Mouse (Mus musculus) brain, embryonic 14.5 days (tissue): ENCODE data around the gene Ssu72.

Experiments
- CTCF ChIP-seq: fragments of 200-500 bp; IDR thresholded peaks from 2 replicates; pipeline ENCODE4 v1.5.1; 2012; ENCODE audit warnings: inconsistent platforms, mild to moderate bottlenecking, moderate library complexity, borderline replicate concordance; ENCODE audit not compliant: insufficient read depth, insufficient read length; ENCODE audit errors: extremely low read depth
- POLR2A ChIP-seq: fragments of 200-500 bp; IDR thresholded peaks from 2 replicates; pipeline ENCODE4 v1.6.1; 2012; ENCODE audit warnings: mild to moderate bottlenecking, inconsistent platforms, borderline replicate concordance; ENCODE audit not compliant: poor library complexity, insufficient read depth, insufficient read length, severe bottlenecking; ENCODE audit errors: extremely low read depth

GRCm38 (mm10) chr4:155733267-155733666 lies 28.7 kb downstream of the Ssu72 start:
- no peak for TF ChIP-seq CTCF
- no peak for TF ChIP-seq POLR2A
